Mouse (Mus musculus) hindbrain, embryonic 14.5 days (tissue): Measurements from ENCODE around the gene Fzd5. TPM values are rescaled to one million over a fixed set of nuclear protein-coding genes. Genes with fewer than 3 reads are reported as not detected.

Experiments used
- ATAC-seq: fragments of 200-750 bp; cut with Nextera tagmentation; 2 replicates; pipeline ENCODE4 v1.8.0; 2017; ENCODE audit warnings: moderate number of reproducible peaks, mild to moderate bottlenecking, moderate TSS enrichment, moderate library complexity; ENCODE audit not compliant: low FRiP score
- DNase-seq: peaks from one replicate; pipeline ENCODE4 v3.0.0-alpha.2; 2015; ENCODE audit warnings: low spot score
- H3K27ac ChIP-seq: fragments of 300-500 bp; sonication (generic); 2 replicates; pipeline ENCODE4 v1.5.1; 2014; ENCODE audit warnings: mild to moderate bottlenecking, moderate library complexity
- H3K27me3 ChIP-seq: fragments of 300-500 bp; sonication (generic); 2 replicates; pipeline ENCODE4 v1.6.1; 2014; ENCODE audit warnings: mild to moderate bottlenecking, low read length, mixed read lengths; ENCODE audit not compliant: control insufficient read depth, insufficient read depth
- H3K36me3 ChIP-seq: fragments of 300-500 bp; sonication (generic); replicated peaks from 2 replicates; pipeline ENCODE4 v1.6.1; 2014; ENCODE audit not compliant: control insufficient read depth, insufficient read depth
- H3K4me1 ChIP-seq: fragments of 300-500 bp; sonication (generic); replicated peaks from 2 replicates; pipeline ENCODE4 v1.6.1; 2014; ENCODE audit warnings: antibody characterized with exemption, low read length, mixed read lengths; ENCODE audit not compliant: control insufficient read depth, insufficient read depth
- H3K4me2 ChIP-seq: fragments of 300-500 bp; sonication (generic); replicated peaks from 2 replicates; pipeline ENCODE4 v1.6.1; 2014; ENCODE audit warnings: mild to moderate bottlenecking, moderate library complexity
- H3K4me3 ChIP-seq: fragments of 300-500 bp; sonication (generic); replicated peaks from 2 replicates; pipeline ENCODE4 v1.5.1; 2014; ENCODE audit warnings: mild to moderate bottlenecking, low read length
- H3K9ac ChIP-seq: fragments of 300-500 bp; sonication (generic); 2 replicates; pipeline ENCODE4 v1.6.1; 2014
- H3K9me3 ChIP-seq: fragments of 300-500 bp; sonication (generic); 2 replicates; pipeline ENCODE4 v1.6.1; 2016; ENCODE audit warnings: low read length; ENCODE audit not compliant: control insufficient read depth
- WGBS: fragments of 180-500 bp; shearing (Covaris S2); extraction: QIAGEN DNeasy Blood & Tissue Kit; methylation state at CpG from one replicate; pipeline ENCODE4 v1.1.7; 2014; 5-methylcytosine and 5-hydroxymethylcytosine counted together
- polyA plus RNA-seq: library from polyadenylated mRNA; unstranded; fragments of >200 nt; fragmentation: Nextera tagmentation; extraction: Ambion mirVana; gene quantifications from 2 replicates; pipeline ENCODE4 v1.2.1, GENCODE M21; 2014

Fzd5 gene
- polyA plus RNA-seq, 1 experiment from 2014 or later: 0.29 TPM

- peaks cover 53% of the 10 kb centered on the region for H3K36me3 ChIP-seq
- no peak overlapping the region for H3K9ac ChIP-seq
- peak; percentile 61 for DNase-seq
- peak; percentile 76; the same call in 1 of the 2 replicates for ATAC-seq
- H3K4me3 ChIP-seq: no peak overlapping the region
- H3K4me2 ChIP-seq: no peak overlapping the region
- H3K27ac ChIP-seq: no peak overlapping the region
- no peaks in the 10 kb centered on the region for H3K4me1 ChIP-seq
- no peaks in the 10 kb centered on the region for H3K9me3 ChIP-seq
- H3K27me3 ChIP-seq: no peaks in the 10 kb centered on the region
Measured at GRCm38 (mm10) chr1:64717504-64717903, 20.0 kb downstream of the Fzd5 start.

- no peak overlapping the region for H3K27ac ChIP-seq
- DNase-seq: no peak
- no peaks in the 10 kb centered on the region for H3K27me3 ChIP-seq
- 92% methylated on average over 7 of the region's 7 CpGs for WGBS
- H3K9ac ChIP-seq: no peak overlapping the region
- H3K4me3 ChIP-seq: no peak overlapping the region
- ATAC-seq: no peak
- H3K4me2 ChIP-seq: no peak overlapping the region
- peaks cover 53% of the 10 kb centered on the region for H3K36me3 ChIP-seq
- no peaks in the 10 kb centered on the region for H3K9me3 ChIP-seq
- no peaks in the 10 kb centered on the region for H3K4me1 ChIP-seq
Measured at GRCm38 (mm10) chr1:64716589-64717304, 20.8 kb downstream of the Fzd5 start.

GRCm38 (mm10) chr1:64715458-64715857 lies 22.1 kb downstream of the Fzd5 start:
- H3K36me3 ChIP-seq: peaks cover 53% of the 10 kb centered on the region
- ATAC-seq (no peak), DNase-seq (no peak)
- 80% methylated on average over 2 of the region's 2 CpGs for WGBS
- H3K9ac ChIP-seq: no peak overlapping the region
- no peaks in the 10 kb centered on the region for H3K4me1 ChIP-seq
- H3K27ac ChIP-seq: no peak overlapping the region
- no peak overlapping the region for H3K4me2 ChIP-seq
- no peaks in the 10 kb centered on the region for H3K9me3 ChIP-seq
- H3K4me3 ChIP-seq: no peak overlapping the region
- H3K27me3 ChIP-seq: no peaks in the 10 kb centered on the region

GRCm38 (mm10) chr1:64712006-64712760 lies 25.4 kb downstream of the Fzd5 start:
- ATAC-seq: no peak

GRCm38 (mm10) chr1:64709891-64710290 lies 27.7 kb downstream of the Fzd5 start:
- H3K4me1 ChIP-seq: no peaks in the 10 kb centered on the region
- no peak overlapping the region for H3K9ac ChIP-seq
- no peaks in the 10 kb centered on the region for H3K9me3 ChIP-seq
- DNase-seq (peak; percentile 46), ATAC-seq (no peak)
- no peak overlapping the region for H3K4me2 ChIP-seq
- no peak overlapping the region for H3K27ac ChIP-seq
- no peak overlapping the region for H3K4me3 ChIP-seq
- H3K36me3 ChIP-seq: peaks cover 26% of the 10 kb centered on the region
- 20% methylated on average over 2 of the region's 2 CpGs for WGBS
- H3K27me3 ChIP-seq: no peaks in the 10 kb centered on the region

More at GRCm38 (mm10) chr1:64712006-64712760, 25.4 kb downstream of the Fzd5 start:
- peaks cover 43% of the 10 kb centered on the region for H3K36me3 ChIP-seq
- no peaks in the 10 kb centered on the region for H3K4me1 ChIP-seq
- WGBS: 85% methylated on average over 14 of the region's 14 CpGs
- H3K4me3 ChIP-seq: no peak overlapping the region
- no peaks in the 10 kb centered on the region for H3K27me3 ChIP-seq
- DNase-seq: no peak
- no peak overlapping the region for H3K9ac ChIP-seq
- H3K9me3 ChIP-seq: no peaks in the 10 kb centered on the region
- H3K27ac ChIP-seq: no peak overlapping the region
- no peak overlapping the region for H3K4me2 ChIP-seq

DNA sequence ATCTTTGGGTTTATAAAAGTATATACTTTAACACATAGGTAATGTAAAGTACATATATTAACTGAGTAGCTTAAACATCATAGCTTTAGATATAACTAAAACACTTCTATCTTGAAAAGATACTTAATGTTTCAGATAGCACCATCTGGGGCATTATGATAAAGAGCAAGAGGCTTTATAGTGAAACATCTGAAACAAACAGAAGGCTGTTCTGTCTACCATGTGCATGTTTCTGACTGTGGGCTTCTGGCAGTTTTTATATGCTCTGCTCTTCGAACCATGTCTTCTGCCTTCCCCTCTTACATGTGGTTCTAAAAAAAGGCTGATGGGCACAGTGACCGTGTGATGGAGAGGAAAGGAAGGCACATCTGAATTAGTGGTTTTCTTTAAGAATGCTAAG lies 30.9 kb downstream of the Fzd5 start:
- Histone ChIP-seq H3K27ac (no peak overlapping the region), H3K36me3 (peaks cover 21% of the 10 kb centered on the region), H3K4me1 (no peaks in the 10 kb centered on the region), H3K27me3 (no peaks in the 10 kb centered on the region), H3K9me3 (no peaks in the 10 kb centered on the region), H3K4me2 (no peak overlapping the region), H3K9ac (no peak overlapping the region), H3K4me3 (no peak overlapping the region)
- 90% methylated on average over 2 of the region's 2 CpGs for WGBS
- DNase-seq: no peak
- ATAC-seq: no peak

DNA sequence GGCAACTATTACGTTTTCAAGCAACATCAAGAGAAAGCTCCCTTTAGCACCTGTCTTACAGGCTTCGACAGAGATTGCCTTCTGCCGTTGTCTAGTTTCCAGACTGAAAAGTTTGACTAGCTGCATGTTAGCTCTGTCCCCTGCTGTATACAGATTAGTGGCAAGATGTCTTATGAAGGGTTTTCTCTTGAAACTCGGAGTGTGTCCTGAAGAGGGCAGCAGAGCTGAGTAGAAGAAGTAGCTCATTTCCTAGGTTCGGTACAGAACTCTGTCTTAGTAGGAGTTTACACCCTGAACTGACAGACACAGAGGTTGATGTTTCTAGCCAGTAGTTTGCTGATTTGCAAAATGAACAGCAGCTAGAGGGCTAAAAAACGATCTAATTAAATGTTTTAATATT lies 32.3 kb downstream of the Fzd5 start:
- ATAC-seq: no peak
- no peaks in the 10 kb centered on the region for H3K4me1 ChIP-seq
- WGBS: 53% methylated on average over 6 of the region's 6 CpGs
- no peaks in the 10 kb centered on the region for H3K27me3 ChIP-seq
- no peak overlapping the region for H3K4me2 ChIP-seq
- no peak overlapping the region for H3K4me3 ChIP-seq
- H3K27ac ChIP-seq: no peak overlapping the region
- no peaks in the 10 kb centered on the region for H3K9me3 ChIP-seq
- DNase-seq: peak; percentile 77
- no peak overlapping the region for H3K9ac ChIP-seq
- H3K36me3 ChIP-seq: peaks cover 28% of the 10 kb centered on the region

DNA sequence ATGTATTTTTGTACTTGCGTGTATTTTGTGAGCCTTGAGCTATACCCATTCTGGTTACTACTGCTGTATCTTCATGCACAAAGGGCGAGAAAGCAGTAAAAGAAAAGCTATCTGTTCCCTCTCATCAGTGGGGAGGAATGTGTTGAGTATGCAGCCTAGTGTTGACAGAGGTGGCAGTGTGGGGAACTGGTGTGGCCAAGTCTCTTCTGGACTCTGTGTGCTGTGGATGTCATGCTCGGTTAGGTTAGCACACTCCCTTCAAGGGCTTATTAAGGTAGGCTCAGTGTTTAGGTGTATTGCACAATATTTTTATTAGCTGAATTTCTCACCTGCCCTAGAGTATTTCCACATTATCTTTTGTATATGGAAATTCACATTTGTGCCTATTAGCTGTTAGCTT lies 35.8 kb downstream of the Fzd5 start:
- Histone ChIP-seq H3K27me3 (no peaks in the 10 kb centered on the region), H3K4me2 (no peak overlapping the region), H3K4me3 (no peak overlapping the region), H3K9ac (no peak overlapping the region), H3K36me3 (peaks cover 19% of the 10 kb centered on the region; the same call in 1 of the 2 replicates), H3K4me1 (no peaks in the 10 kb centered on the region), H3K9me3 (no peaks in the 10 kb centered on the region), H3K27ac (no peak overlapping the region)
- 91% methylated on average over 3 of the region's 3 CpGs for WGBS
- DNase-seq (no peak), ATAC-seq (no peak)

- no peak for DNase-seq
- Histone ChIP-seq H3K9ac (no peak overlapping the region), H3K27ac (no peak overlapping the region), H3K27me3 (no peaks in the 10 kb centered on the region), H3K4me2 (no peak overlapping the region), H3K4me3 (no peak overlapping the region), H3K4me1 (peaks cover 26% of the 10 kb centered on the region), H3K9me3 (no peaks in the 10 kb centered on the region), H3K36me3 (no peaks in the 10 kb centered on the region)
- ATAC-seq: no peak
- WGBS: 65% methylated on average over 3 of the region's 3 CpGs
Measured at GRCm38 (mm10) chr1:64695156-64695555, 42.4 kb downstream of the Fzd5 start.
